Mouse (Mus musculus): Measurements from ENCODE around the gene Prrc2b. TPM values are rescaled to one million over a fixed set of nuclear protein-coding genes. Genes with fewer than 3 reads are reported as not detected.
A peak's percentile ranks its signal among the peaks of the same experiment; 100 is the strongest.

The Prrc2b gene
- polyA plus RNA-seq, 1 experiment from 2014 or later: 39.3 TPM

GRCm38 (mm10) chr2:32131205-32131834, 19.6 kb upstream of the Prrc2b start:
- Histone ChIP-seq H3K9me3 (replicated peaks; ENCODE audit: control insufficient read depth, low read length) (no peaks in the 10 kb centered on the region), H3K4me1 (ENCODE audit: control insufficient read depth, insufficient read depth, low read length) (peaks cover 47% of the 10 kb centered on the region), H3K36me3 (ENCODE audit: control insufficient read depth, insufficient read depth, low read length) (no peaks in the 10 kb centered on the region), H3K27me3 (ENCODE audit: control insufficient read depth, insufficient read depth, low read length) (no peaks in the 10 kb centered on the region), H3K27ac (ENCODE audit: low read depth, low read length) (peak overlapping the region; percentile 99), H3K9ac (ENCODE audit: low read depth, low read length) (peak overlapping the region; percentile 63), H3K4me2 (peak overlapping the region; percentile 37), H3K4me3 (ENCODE audit: low read depth, low read length) (no peak overlapping the region)
- 19% methylated on average over 9 of the region's 9 CpGs for WGBS (ENCODE audit: insufficient replicate concordance)
- 0 out of 2 replicates have a peak, but pooled peaks have one; percentile 1 for ATAC-seq (replicated peaks; ENCODE audit: insufficient number of reproducible peaks, low FRiP score, low TSS enrichment)

DNA sequence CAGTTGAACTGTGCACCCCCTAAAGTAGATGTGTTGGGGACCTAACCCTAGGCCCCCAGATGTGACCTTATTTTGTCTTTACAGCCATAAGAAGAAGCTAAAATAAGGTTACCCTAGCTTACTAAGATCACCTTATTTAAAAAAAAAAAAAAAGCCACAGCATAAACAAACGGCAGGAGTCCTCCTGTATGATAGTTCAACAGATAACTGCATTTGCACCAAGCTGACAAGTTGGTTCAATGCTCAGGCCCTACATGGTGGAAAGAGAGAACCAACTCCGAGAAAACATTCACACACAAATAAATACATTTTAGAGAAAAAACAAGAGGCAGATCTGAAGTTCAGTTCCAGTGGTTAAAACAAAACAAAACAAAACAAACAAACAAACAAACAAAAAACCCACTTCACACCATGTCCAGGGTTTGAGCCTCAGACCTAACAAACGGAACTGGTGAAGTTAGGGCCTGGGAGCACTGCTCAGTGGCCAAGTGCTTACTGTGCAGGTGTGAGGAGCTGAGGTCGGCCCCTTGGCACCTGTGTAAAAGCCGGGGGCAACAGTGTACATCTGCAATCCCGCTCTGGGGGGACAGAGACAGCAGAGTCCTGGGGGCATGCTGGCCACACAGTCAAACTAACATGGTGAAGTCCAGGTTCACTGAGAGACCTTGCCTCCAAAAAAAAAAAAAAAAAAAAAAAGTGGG, 18.9 kb upstream of the Prrc2b start:
- Histone ChIP-seq H3K36me3 (ENCODE audit: control insufficient read depth, insufficient read depth, low read length) (no peaks in the 10 kb centered on the region), H3K4me2 (peak overlapping the region; percentile 40), H3K27me3 (ENCODE audit: control insufficient read depth, insufficient read depth, low read length) (no peaks in the 10 kb centered on the region), H3K9ac (ENCODE audit: low read depth, low read length) (peak overlapping the region; percentile 63), H3K27ac (ENCODE audit: low read depth, low read length) (peak overlapping the region; percentile 99), H3K9me3 (replicated peaks; ENCODE audit: control insufficient read depth, low read length) (no peaks in the 10 kb centered on the region), H3K4me1 (ENCODE audit: control insufficient read depth, insufficient read depth, low read length) (peaks cover 47% of the 10 kb centered on the region), H3K4me3 (ENCODE audit: low read depth, low read length) (no peak overlapping the region)
- 53% methylated on average over 6 of the region's 6 CpGs for WGBS (ENCODE audit: insufficient replicate concordance)
- ATAC-seq (replicated peaks; ENCODE audit: insufficient number of reproducible peaks, low FRiP score, low TSS enrichment): no peak

- H3K36me3 ChIP-seq (ENCODE audit: control insufficient read depth, insufficient read depth, low read length): no peaks in the 10 kb centered on the region
- peaks cover 47% of the 10 kb centered on the region for H3K4me1 ChIP-seq (ENCODE audit: control insufficient read depth, insufficient read depth, low read length)
- peak overlapping the region; percentile 40 for H3K4me2 ChIP-seq
- no peaks in the 10 kb centered on the region for H3K27me3 ChIP-seq (ENCODE audit: control insufficient read depth, insufficient read depth, low read length)
- H3K4me3 ChIP-seq (ENCODE audit: low read depth, low read length): no peak overlapping the region
- H3K9ac ChIP-seq (ENCODE audit: low read depth, low read length): no peak overlapping the region
- peak; percentile 26 for ATAC-seq (replicated peaks; ENCODE audit: insufficient number of reproducible peaks, low FRiP score, low TSS enrichment)
- H3K9me3 ChIP-seq (replicated peaks; ENCODE audit: control insufficient read depth, low read length): no peaks in the 10 kb centered on the region
- H3K27ac ChIP-seq (ENCODE audit: low read depth, low read length): peak overlapping the region; percentile 99; the same call in 1 of the 2 replicates
- WGBS (ENCODE audit: insufficient replicate concordance): 9% methylated on average over 12 of the region's 12 CpGs
These were observed 18.3 kb upstream of the Prrc2b start for GRCm38 (mm10) chr2:32132567-32132992.

DNA sequence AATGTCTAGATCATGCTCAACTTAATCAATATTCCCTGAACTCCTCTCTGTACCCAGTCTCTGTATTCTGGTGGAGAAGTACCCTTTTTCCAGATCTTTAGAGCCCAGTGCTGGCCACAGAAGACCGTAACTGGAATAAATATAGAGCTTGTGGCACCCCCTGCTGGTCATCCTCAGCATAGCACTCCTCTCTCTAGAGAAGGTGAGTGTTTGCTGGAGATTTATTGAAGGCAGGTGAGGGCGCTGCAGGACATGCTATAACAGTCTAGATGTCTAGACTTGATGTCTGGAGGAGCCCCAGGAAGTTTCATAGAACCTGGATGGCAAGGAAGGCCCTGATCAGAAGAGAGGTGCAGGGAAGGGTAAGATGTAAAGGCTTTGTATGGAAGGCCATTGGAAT, 16.8 kb upstream of the Prrc2b start:
- Histone ChIP-seq H3K4me3 (ENCODE audit: low read depth, low read length) (no peak overlapping the region), H3K4me2 (no peak overlapping the region), H3K9me3 (replicated peaks; ENCODE audit: control insufficient read depth, low read length) (no peaks in the 10 kb centered on the region), H3K27me3 (ENCODE audit: control insufficient read depth, insufficient read depth, low read length) (no peaks in the 10 kb centered on the region), H3K27ac (ENCODE audit: low read depth, low read length) (no peak overlapping the region), H3K36me3 (ENCODE audit: control insufficient read depth, insufficient read depth, low read length) (no peaks in the 10 kb centered on the region), H3K4me1 (ENCODE audit: control insufficient read depth, insufficient read depth, low read length) (peaks cover 36% of the 10 kb centered on the region), H3K9ac (ENCODE audit: low read depth, low read length) (no peak overlapping the region)
- 5% methylated on average over 2 of the region's 2 CpGs for WGBS (ENCODE audit: insufficient replicate concordance)
- ATAC-seq (replicated peaks; ENCODE audit: insufficient number of reproducible peaks, low FRiP score, low TSS enrichment): no peak

DNA sequence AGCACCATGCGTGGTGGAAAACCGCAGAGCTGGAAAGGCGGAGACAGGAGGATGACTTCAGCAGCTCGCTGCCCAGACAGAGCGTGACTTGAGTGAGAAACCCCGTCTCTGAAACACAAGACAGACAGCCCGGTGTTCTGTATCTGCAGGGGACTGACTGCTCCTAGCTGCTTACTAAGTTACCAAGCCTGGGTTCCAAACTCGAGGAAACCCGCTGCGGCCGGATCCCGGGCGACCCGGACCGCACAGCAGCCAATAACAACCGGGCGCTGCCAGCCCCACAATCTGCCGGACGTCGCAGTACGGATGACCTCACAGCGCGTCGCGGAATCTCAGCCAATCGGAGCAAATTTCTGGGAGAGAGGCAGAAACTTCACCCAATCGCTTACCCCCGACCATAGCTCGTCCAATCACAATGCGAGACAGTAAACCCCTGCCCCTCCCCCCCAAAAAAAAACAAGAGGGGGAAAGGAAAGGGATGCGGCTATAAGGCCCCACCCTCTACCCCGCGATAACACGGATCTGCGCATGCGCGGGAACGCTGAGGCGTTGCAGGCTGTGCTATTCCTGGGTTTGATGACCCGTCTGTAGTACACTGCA, 13.1 kb upstream of the Prrc2b start:
- Histone ChIP-seq H3K36me3 (ENCODE audit: control insufficient read depth, insufficient read depth, low read length) (no peaks in the 10 kb centered on the region), H3K4me2 (peak overlapping the region; percentile 82), H3K4me1 (ENCODE audit: control insufficient read depth, insufficient read depth, low read length) (peaks cover 8% of the 10 kb centered on the region; the same call in 1 of the 2 replicates), H3K4me3 (ENCODE audit: low read depth, low read length) (peak overlapping the region; percentile 74), H3K27me3 (ENCODE audit: control insufficient read depth, insufficient read depth, low read length) (no peaks in the 10 kb centered on the region), H3K9ac (ENCODE audit: low read depth, low read length) (peak overlapping the region; percentile 85), H3K9me3 (replicated peaks; ENCODE audit: control insufficient read depth, low read length) (no peaks in the 10 kb centered on the region), H3K27ac (ENCODE audit: low read depth, low read length) (peak overlapping the region; percentile 87)
- under 1% methylated on average over 40 of the region's 40 CpGs for WGBS (ENCODE audit: insufficient replicate concordance)
- ATAC-seq (replicated peaks; ENCODE audit: insufficient number of reproducible peaks, low FRiP score, low TSS enrichment): peak; percentile 89

- no peak for ATAC-seq (replicated peaks; ENCODE audit: insufficient number of reproducible peaks, low FRiP score, low TSS enrichment)
- no peaks in the 10 kb centered on the region for H3K27me3 ChIP-seq (ENCODE audit: control insufficient read depth, insufficient read depth, low read length)
- H3K9me3 ChIP-seq (replicated peaks; ENCODE audit: control insufficient read depth, low read length): no peaks in the 10 kb centered on the region
- no peak overlapping the region for H3K4me3 ChIP-seq (ENCODE audit: low read depth, low read length)
- peaks cover 6% of the 10 kb centered on the region; the same call in 1 of the 2 replicates for H3K4me1 ChIP-seq (ENCODE audit: control insufficient read depth, insufficient read depth, low read length)
- H3K27ac ChIP-seq (ENCODE audit: low read depth, low read length): no peak overlapping the region
- no peak overlapping the region for H3K4me2 ChIP-seq
- WGBS (ENCODE audit: insufficient replicate concordance): 73% methylated on average over 5 of the region's 5 CpGs
- no peaks in the 10 kb centered on the region for H3K36me3 ChIP-seq (ENCODE audit: control insufficient read depth, insufficient read depth, low read length)
- H3K9ac ChIP-seq (ENCODE audit: low read depth, low read length): no peak overlapping the region
These were observed 11.5 kb upstream of the Prrc2b start for GRCm38 (mm10) chr2:32139377-32139776.

GRCm38 (mm10) chr2:32140498-32140934, 10.4 kb upstream of the Prrc2b start:
- Histone ChIP-seq H3K9me3 (replicated peaks; ENCODE audit: control insufficient read depth, low read length) (no peaks in the 10 kb centered on the region), H3K4me1 (ENCODE audit: control insufficient read depth, insufficient read depth, low read length) (peaks cover 6% of the 10 kb centered on the region; the same call in 1 of the 2 replicates)
- WGBS (ENCODE audit: insufficient replicate concordance): 57% methylated on average over 4 of the region's 4 CpGs

GRCm38 (mm10) chr2:32141602-32142001, 9.3 kb upstream of the Prrc2b start:
- Histone ChIP-seq H3K27ac (ENCODE audit: low read depth, low read length) (no peak overlapping the region), H3K36me3 (ENCODE audit: control insufficient read depth, insufficient read depth, low read length) (no peaks in the 10 kb centered on the region), H3K4me2 (no peak overlapping the region), H3K27me3 (ENCODE audit: control insufficient read depth, insufficient read depth, low read length) (no peaks in the 10 kb centered on the region), H3K9ac (ENCODE audit: low read depth, low read length) (no peak overlapping the region), H3K4me3 (ENCODE audit: low read depth, low read length) (no peak overlapping the region), H3K9me3 (replicated peaks; ENCODE audit: control insufficient read depth, low read length) (no peaks in the 10 kb centered on the region), H3K4me1 (ENCODE audit: control insufficient read depth, insufficient read depth, low read length) (peaks cover 6% of the 10 kb centered on the region; the same call in 1 of the 2 replicates)
- no peak for ATAC-seq (replicated peaks; ENCODE audit: insufficient number of reproducible peaks, low FRiP score, low TSS enrichment)
- WGBS (ENCODE audit: insufficient replicate concordance): 72% methylated on average over 6 of the region's 6 CpGs

More at GRCm38 (mm10) chr2:32140498-32140934, 10.4 kb upstream of the Prrc2b start:
- H3K27ac ChIP-seq (ENCODE audit: low read depth, low read length): no peak overlapping the region
- no peak overlapping the region for H3K4me2 ChIP-seq
- H3K36me3 ChIP-seq (ENCODE audit: control insufficient read depth, insufficient read depth, low read length): no peaks in the 10 kb centered on the region
- H3K9ac ChIP-seq (ENCODE audit: low read depth, low read length): no peak overlapping the region
- H3K27me3 ChIP-seq (ENCODE audit: control insufficient read depth, insufficient read depth, low read length): no peaks in the 10 kb centered on the region
- no peak for ATAC-seq (replicated peaks; ENCODE audit: insufficient number of reproducible peaks, low FRiP score, low TSS enrichment)
- no peak overlapping the region for H3K4me3 ChIP-seq (ENCODE audit: low read depth, low read length)

All from heart, embryonic 11.5 days (tissue).